Mouse (Mus musculus) G1E-ER4 (cell line): ENCODE results near the gene Lrrc63. TPM values are rescaled to one million over a fixed set of nuclear protein-coding genes. Genes with fewer than 3 reads are reported as not detected.

Experiments used
- GATA1 ChIP-seq: IDR thresholded peaks from one replicate; pipeline ENCODE4 v1.8.0; 2012; ENCODE audit warnings: low read length, inconsistent platforms
- polyA plus RNA-seq: library from polyadenylated mRNA; stranded (reverse); fragments of >175 nt; gene quantifications from 2 replicates; pipeline ENCODE4 v1.2.3, GENCODE M21; 2012

The Lrrc63 gene
- not detected in 2 replicates for polyA plus RNA-seq

DNA sequence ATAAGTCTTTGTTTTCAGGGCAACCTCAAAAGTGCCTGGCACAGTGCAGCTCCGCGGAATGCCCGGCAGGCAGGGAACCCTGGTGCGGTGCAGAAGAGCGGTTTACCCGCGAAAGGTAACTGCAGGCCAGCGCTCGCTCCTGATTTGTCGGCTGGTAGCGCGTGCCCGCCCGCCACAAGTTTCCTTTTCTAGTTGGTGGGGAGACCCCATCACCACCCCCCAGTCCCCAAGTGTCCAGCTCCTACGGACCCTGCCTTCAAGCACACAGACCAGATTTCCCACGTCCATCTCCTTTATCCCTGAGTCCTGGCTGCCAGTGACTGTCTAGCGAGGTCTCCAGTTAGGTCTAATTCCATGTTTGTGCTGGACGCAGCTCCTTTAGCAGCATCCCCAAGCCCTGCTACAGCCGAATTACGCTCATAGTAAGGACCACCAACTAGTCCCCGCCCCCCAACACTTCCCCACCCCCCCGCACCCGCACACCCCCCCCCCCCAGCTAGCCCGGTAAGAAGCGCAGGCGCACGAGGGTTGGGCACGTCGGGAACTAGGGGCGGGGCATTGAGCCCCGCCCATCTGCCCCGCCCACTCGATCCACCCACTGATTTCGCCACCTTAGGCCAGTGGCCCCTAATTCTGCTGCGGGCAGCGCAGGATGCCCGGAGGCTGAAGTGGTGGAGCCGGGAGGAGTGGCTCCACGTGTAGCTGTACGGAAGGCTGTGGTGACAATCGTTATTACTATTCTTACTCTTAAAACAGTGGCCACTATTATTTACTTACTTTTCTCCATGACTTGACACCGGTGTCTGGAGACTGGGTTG is at the start of gene Lrrc63, which contains the start of gene Lcp1:
Gene Lrrc63, minus strand, starts transcription at position 381 of the 818 bp plus-strand sequence.
Gene Lcp1, plus strand, starts transcription at position 601 of the 818 bp plus-strand sequence.
- TF ChIP-seq GATA1, result no peak

DNA sequence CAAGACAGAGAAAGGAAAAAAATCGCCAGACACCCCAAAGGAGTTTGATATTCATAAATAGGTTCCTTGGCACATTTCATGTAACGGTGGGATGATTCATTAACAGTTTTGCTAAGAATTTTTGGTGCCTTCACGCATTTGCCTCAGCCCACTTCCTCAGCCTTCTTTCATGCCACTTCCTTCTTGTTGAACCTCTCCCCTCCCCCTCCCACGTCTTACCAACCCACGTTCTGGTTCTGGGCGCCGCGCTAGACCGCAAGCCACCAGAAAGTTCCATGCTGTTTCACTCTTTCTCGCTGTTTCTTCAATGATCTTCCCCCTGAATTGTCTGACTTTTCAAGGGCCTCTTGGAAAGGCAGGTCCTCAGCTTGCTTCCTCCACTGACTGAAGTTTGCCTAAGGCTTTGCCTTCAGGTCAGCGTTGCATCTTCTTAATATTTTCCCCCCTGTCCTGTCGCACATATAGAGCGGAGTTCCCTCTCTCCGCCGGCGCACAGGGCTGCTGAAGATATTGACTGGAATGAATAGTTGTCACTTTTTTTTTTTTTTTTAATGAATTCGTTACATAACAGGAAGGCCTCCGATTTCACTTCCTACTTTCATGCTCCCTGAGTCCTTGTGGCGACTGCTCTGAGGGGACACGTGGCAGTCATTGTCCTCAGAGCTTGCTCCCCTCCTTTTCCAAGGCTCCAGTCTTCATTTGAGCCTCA is 48.7 kb upstream of the Lrrc63 start:
- TF ChIP-seq GATA1, result no peak

DNA sequence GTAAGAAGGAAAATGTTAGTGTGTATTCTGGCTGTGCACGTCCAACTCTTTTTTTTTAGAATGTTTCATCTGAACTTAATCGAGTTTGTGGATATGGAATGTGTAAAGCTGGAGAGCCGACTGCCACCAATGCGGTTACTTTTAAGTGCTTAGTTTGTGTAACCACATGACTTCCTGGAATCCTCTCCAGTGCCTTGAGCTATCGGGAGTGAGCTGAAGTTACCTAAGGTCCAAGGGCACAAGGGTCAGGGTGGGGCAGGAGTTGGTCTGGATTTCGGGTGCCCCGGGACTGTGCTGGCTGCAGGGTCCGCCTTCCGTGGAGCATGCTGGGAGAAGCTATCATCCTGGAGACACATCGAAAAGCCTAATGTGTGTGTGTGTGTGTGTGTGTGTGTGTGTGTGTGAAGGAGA is 48.1 kb upstream of the Lrrc63 start:
- no peak for TF ChIP-seq GATA1

DNA sequence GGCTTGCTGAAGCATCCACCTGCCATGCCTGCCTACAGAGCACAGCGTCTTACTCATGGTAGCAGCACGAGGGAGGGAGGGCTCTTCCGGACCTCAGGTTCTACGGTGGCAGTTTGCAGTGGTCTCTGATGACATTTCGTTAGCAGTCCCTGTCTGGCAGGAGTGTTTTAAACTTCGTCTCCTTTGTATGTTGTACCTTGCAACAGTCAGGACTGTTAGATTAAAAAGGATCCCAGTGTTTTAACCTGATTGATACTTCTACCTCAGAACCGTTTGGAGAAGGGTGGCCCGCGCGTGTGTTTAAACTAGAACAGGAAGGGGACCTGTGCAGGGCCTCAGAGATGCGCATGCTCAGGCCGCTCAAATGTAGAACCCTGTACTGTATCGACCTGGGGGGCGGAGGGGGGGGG is 47.7 kb upstream of the Lrrc63 start:
- TF ChIP-seq GATA1, result no peak

DNA sequence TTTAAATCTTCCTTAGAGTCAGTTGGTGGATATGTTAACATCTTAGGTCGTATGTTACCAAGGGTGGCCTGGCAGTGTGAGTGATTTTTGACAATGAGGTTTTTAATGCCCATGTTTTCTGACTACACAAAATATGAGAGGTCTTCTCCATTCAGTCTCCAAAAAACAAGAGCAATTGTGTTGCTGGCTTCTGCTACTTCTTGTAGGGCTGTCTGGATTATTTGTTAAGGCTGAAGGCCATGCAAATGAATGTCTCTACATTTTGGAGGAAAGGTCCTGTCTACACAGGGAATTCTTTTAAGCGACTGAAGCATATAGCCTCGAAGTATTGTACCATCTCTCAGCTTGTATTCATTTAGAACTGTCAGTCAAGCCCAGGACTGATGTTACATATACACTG is 46.7 kb upstream of the Lrrc63 start:
- TF ChIP-seq GATA1, result no peak

DNA sequence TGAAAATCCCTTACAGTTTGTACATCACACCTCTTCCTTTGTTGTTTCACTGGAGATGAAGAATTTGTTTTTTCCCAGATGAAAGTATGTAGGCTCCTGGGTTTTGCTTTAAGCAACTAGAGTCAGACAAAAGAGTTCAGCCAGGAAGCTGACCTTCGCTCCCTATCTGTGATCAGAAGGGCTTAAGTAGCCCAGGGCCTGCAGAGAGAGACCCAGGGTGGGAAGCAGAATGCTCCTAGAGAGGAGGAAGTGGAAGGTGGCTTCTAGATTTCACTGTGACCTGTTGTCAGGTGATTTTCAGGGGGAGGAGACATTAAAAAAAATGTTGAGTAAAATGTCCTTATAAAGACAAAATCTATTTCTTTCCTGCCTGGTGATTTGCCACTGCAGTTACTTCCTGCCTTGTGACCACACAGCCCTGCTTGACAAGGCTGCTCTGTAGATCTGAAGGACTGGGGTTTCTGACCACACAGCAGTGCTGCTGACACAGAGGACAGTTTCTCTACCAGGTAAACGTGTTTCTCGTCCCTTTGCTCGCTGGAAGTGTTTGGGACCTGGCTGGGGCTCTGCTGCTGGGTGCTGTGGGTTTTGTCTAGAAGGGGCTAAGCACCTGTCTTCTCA is 45.9 kb upstream of the Lrrc63 start:
- TF ChIP-seq GATA1, result no peak

DNA sequence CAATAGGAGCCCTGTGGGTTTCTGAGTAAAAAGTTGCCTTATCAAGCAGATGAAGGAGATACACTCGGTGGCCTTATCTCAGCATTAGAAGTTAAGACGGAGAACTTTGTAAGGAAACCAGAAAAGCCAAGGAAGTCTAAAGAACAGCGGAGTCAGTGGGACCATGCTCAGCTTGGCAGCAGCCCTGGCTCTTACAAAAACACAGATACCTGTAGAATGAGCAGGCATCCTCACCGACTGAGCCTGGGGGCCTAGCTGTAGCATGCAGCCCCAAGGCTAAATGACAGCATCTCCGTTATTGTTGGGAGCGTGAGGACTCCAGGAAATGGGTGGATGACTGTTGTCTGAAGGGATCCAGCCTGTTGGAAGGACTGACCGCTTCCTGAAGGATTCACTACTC is 45.1 kb upstream of the Lrrc63 start:
- TF ChIP-seq GATA1, result no peak

DNA sequence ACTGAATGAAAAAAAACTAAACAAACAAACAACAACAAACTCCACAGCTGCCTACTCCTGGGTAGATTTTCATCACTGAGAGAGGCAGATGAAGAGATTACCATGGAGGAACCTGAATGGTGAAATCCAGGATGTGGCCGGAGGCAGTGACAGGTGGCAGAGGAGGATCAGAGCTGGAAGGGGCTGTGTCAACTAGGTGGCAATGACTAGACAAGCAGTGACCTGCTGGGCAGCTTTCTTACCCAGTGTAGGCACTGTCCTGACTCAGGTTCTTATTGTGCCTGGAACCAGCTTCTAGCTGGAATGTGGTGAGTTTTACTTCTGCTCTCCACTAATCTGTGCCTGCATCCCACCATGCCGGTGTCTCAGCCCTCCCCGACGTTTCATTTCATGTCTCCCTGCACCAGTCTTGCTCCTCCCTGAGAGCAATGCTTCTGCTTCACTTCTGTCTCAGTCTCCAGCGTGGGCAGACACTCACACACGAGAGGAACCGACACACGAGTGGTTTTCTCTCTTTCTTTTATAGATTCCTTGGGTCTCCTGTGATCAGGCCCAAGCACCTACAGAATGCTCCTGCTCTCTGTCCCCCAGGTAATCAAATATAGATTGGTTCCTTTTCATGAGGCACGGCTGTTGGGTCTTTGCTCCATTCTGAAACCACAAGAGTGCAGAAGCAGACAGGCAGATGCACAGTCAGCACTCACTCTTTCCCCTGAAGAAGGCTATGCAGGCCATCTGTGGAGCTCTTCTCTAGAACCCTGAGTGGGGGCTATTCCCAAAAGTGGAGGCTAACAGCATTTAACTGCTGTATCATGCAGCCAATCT is 44.3 kb upstream of the Lrrc63 start:
- no peak for TF ChIP-seq GATA1

DNA sequence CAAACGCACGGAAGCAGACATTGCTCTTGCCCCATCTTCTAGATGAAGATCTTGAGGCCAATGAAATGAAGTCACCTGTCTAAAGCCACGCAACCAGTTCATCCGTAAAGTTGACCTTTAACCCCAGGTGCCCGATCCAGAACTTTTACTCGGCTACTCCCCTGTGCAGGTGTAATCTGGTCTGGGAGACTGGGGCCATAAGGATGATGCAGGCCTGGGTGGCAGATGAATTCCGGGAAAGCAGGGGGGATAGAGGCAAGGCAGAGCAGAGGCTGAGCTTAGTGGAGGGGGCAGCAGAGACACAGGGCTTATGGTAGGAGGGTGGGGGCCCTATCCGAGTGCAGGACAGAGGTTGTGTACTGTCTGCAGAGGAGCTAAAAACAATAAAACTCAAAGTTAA is 43.6 kb upstream of the Lrrc63 start:
- no peak for TF ChIP-seq GATA1

DNA sequence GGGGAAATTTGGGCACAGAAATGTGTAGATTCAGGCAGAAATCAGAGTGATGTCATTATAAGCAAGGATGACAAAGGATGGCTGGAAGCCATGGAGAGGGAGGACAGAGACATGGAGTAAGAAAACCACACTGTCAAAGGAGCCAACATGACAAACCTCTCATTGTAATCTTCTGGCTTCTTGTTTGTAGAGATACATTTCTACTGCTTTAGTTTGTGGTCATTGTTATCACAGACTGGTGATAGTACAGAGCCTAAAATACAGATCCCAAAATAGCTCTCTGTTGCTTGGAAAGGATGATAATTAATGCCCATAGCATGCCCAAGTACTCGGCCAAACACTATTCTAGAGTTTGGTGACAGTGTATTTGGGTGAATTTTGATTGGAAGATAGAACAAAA is 39.9 kb upstream of the Lrrc63 start:
- TF ChIP-seq GATA1, result no peak

DNA sequence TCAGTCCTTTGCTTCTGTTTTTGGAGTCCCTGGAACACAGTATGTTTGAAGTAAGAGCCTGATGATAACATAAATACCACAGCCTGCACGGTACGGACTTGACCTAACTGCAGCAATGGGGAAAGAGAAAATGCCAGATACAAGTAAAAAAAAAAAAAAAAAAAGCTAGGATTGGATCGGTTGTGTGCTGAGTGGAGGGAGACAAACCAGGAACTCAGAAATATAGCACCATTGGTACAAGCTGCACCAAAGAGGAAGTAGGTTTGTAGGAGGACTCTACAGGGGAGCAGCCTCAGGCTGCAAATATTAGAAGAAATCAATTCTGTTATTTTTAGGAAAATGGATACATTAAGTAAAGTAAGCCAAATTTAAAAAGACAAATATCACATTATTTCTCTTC is 37.8 kb upstream of the Lrrc63 start:
- no peak for TF ChIP-seq GATA1

DNA sequence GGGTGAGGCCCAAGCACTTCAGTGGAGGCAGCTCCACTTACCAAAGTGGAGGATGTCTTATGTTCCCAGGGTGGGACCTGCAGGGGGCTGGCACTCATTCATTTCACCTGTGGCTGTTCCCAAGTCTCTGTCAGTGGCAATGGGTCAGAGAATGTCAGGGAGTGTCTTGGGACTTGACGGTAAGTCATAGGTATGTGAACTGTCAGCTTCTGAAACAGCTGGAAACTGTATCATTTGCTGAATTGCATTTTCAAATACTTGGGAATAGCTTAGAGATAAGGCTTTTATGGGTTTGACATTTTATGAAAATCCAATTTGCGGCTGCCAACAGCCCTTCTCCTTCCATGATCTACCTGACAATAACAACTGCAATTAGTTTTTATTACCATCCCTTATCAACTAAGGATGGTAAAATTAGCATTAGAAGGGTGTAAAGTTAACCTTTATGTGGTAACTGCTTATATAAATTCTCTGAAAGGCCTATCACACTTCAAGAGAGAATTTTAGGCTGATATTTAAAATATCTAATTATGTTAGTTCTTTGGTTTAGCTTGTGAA is 35.0 kb upstream of the Lrrc63 start:
- TF ChIP-seq GATA1, result no peak

DNA sequence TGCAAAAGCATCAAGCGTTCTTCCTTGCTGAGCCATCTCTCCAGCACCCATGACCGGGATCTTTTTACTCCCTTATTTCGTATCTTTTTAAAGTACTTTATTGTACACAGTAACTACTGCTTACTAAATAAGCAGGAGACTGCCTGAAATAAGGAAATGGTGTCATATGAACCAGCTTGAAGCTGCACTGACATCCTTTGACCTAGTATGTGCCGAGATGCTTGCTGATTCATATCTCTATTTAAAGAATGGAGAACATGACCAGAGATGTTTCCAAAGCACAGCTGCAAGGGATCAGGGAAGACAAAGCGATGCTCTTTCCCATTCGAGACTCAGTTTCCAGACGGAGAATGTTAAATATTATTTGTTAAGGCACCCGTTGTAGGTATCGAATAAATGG is 33.7 kb upstream of the Lrrc63 start:
- TF ChIP-seq GATA1, result no peak

DNA sequence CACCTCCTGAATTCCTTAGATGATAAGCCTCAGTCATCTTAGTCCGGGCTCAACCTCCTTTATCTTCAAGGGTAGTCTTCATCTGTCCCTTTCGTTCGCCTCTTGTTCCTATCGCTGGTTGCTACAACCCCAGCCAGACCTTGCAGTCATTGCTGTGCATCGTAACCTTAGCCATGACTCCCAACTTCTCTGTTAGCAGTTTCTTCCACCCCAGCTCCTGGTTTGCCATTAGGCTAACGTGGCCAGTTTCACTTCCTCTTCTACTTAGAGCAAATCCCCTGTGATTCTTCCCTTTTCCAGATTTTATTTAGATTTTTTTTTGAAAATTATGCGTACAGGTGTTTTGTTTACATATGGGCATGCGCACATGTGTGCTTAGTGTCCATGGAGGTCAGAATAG is 33.2 kb upstream of the Lrrc63 start:
- no peak for TF ChIP-seq GATA1

DNA sequence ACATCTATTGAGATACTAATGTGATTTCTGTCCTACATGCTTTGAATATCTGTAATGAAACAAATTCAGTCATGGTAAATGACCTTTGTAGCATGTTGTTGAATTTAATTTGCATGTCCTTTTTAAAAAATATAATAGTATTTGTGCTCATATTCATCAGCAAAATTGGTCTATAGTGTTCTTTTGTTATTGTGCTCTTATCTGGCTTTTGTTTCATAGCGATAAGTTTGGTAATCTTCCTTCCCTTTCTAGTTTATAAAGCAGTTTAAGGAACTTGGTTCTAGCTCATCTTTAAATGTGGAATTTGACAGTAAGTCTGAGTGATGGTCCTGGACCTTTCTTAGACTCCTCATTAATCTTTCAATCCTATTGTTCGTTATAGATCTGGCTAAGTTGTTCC is 28.7 kb upstream of the Lrrc63 start:
- TF ChIP-seq GATA1, result no peak
